Mouse (Mus musculus) liver, embryonic 12.5 days (tissue): ENCODE data around the gene Gprc5c. TPM values are rescaled to one million over a fixed set of nuclear protein-coding genes. Genes with fewer than 3 reads are reported as not detected.

Experiments used
- ATAC-seq: fragments of 200-750 bp; cut with Nextera tagmentation; 2 replicates; pipeline ENCODE4 v1.8.0; 2017; ENCODE audit warnings: moderate number of reproducible peaks, mild to moderate bottlenecking, moderate library complexity
- H3K27ac ChIP-seq: fragments of 300-500 bp; sonication (generic); 2 replicates; pipeline ENCODE4 v1.5.1; 2016; ENCODE audit warnings: mild to moderate bottlenecking
- H3K27me3 ChIP-seq: fragments of 300-500 bp; sonication (generic); replicated peaks from 2 replicates; pipeline ENCODE4 v1.6.1; 2016; ENCODE audit warnings: mild to moderate bottlenecking, moderate library complexity
- H3K36me3 ChIP-seq: fragments of 300-500 bp; sonication (generic); 2 replicates; pipeline ENCODE4 v1.6.1; 2016; ENCODE audit warnings: mild to moderate bottlenecking, moderate library complexity
- H3K4me1 ChIP-seq: fragments of 300-500 bp; sonication (generic); 2 replicates; pipeline ENCODE4 v1.6.1; 2016
- H3K4me2 ChIP-seq: fragments of 300-500 bp; sonication (generic); 2 replicates; pipeline ENCODE4 v1.6.1; 2016; ENCODE audit warnings: mild to moderate bottlenecking, moderate library complexity
- H3K4me3 ChIP-seq: fragments of 300-500 bp; sonication (generic); 2 replicates; pipeline ENCODE4 v1.5.1; 2016; ENCODE audit warnings: mild to moderate bottlenecking, moderate library complexity
- H3K9ac ChIP-seq: fragments of 300-500 bp; sonication (generic); 2 replicates; pipeline ENCODE4 v1.6.1; 2016; ENCODE audit warnings: mild to moderate bottlenecking, moderate library complexity
- H3K9me3 ChIP-seq: fragments of 300-500 bp; sonication (generic); replicated peaks from 2 replicates; pipeline ENCODE4 v1.6.1; 2016; ENCODE audit warnings: mild to moderate bottlenecking, moderate library complexity
- WGBS: fragments of 180-500 bp; shearing (Covaris S2); methylation state at CpG from one replicate; pipeline ENCODE4 v1.1.7; 2016; ENCODE audit not compliant: insufficient replicate concordance; 5-methylcytosine and 5-hydroxymethylcytosine counted together
- polyA plus RNA-seq: library from polyadenylated mRNA; unstranded; fragments of >200 nt; fragmentation: Nextera tagmentation; extraction: Ambion mirVana; gene quantifications from 2 replicates; pipeline ENCODE4 v1.2.1, GENCODE M21; 2016

Gene Gprc5c
- polyA plus RNA-seq, 1 experiment from 2014 or later, result 14.3 TPM

DNA sequence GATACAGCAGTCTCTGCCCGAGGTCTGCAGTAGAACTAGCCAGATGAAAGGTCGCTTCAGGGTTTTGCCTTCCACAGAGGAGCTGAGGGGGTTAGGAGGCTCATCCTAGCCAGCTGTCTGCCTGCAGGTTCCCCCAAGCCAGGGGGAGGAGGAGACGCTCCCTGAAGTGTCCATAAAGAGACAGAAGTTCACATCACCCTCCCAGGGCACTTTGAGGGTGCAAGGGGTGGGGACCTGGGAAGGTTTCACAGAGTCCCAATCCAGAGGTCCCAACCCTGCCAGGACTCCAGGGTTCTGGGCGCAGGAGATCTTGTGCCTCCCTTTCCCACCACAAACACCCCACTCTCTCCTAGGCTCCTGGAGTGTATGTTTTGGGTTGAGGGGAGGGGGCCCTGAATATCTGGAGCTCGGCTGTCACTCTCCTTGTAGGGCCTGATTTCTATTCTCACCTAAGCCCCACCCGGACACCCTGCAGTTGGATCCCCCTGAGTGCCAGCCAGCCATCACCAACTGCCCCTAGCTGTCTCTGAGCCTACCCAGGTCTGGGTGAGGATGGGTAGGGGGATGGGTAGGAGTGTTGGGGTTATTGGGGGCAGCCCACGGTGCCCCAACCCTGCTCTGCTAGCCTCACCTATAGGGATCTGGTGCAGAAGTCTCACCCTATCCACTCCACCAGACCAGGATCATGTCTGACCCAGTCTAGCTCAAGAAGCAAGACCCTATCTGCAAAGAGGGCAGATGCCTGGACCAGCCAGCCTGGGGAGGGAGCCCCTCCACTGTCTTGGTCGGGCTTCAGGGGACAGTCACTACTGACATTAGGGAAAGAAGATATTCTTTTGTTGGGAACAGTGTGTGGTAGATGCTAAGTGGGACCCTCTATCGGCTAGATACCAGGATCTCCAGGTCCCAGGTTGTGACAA, 23.5 kb downstream of the Gprc5c start:
- no peak for ATAC-seq
- no peak overlapping the region for H3K27ac ChIP-seq
- H3K9me3 ChIP-seq, result no peaks in the 10 kb centered on the region
- H3K27me3 ChIP-seq, result no peaks in the 10 kb centered on the region
- H3K36me3 ChIP-seq, result no peaks in the 10 kb centered on the region
- no peak overlapping the region for H3K9ac ChIP-seq
- no peak overlapping the region for H3K4me2 ChIP-seq
- 55% methylated on average over 9 of the region's 9 CpGs for WGBS
- peaks cover 39% of the 10 kb centered on the region for H3K4me1 ChIP-seq
- no peak overlapping the region for H3K4me3 ChIP-seq

DNA sequence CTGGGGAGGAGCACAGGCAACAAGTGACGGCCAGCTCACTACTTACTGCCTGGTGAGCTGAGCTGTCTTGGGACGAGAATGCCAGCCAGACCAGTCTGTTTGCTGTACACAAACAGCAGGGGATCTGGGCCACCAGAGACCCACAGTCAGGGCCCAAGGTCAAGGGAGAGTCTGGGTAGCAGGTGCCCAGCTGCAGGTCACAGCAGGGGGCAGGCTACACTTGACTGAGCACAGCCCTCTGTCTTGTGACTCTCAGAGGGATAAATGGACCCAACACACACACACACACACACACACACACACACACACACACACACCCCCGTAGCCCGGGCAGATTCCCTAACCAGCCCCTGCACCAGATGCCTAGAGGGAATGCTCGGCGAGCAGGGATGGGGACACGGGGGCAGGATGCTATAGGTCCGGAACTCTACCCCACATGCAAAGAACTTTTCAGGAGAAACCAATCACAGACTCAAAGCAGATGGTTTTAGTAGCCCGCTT, 24.4 kb downstream of the Gprc5c start:
- no peak for ATAC-seq
- WGBS, result 46% methylated on average over 9 of the region's 9 CpGs
- Histone ChIP-seq H3K9ac (no peak overlapping the region), H3K27ac (no peak overlapping the region), H3K4me2 (no peak overlapping the region), H3K4me1 (peaks cover 39% of the 10 kb centered on the region), H3K36me3 (no peaks in the 10 kb centered on the region), H3K4me3 (no peak overlapping the region), H3K27me3 (no peaks in the 10 kb centered on the region), H3K9me3 (no peaks in the 10 kb centered on the region)

DNA sequence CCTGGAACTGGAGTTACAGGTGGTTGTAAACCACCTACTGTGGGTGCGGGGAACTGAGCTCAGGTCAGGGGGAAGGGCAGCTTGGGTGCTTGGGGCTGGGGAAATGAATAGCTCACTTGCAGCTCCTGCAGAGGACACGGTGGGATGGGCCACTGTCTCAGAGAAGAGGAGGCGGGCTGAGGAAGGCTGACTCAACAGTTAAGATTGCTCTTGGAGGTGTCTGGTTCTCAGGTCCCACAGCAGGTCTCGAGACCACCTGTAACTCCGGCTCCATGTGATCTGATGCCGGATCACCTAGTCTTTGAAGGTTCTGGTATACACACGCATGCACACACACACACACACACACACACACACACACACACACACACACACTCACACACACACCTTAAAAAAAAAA, 25.2 kb downstream of the Gprc5c start:
- 47% methylated on average over 7 of the region's 7 CpGs for WGBS
- H3K4me1 ChIP-seq, result peaks cover 39% of the 10 kb centered on the region
- no peak overlapping the region for H3K27ac ChIP-seq
- H3K4me2 ChIP-seq, result no peak overlapping the region
- H3K27me3 ChIP-seq, result no peaks in the 10 kb centered on the region
- ATAC-seq, result no peak
- no peak overlapping the region for H3K9ac ChIP-seq
- H3K36me3 ChIP-seq, result no peaks in the 10 kb centered on the region
- H3K4me3 ChIP-seq, result no peak overlapping the region
- no peaks in the 10 kb centered on the region for H3K9me3 ChIP-seq

DNA sequence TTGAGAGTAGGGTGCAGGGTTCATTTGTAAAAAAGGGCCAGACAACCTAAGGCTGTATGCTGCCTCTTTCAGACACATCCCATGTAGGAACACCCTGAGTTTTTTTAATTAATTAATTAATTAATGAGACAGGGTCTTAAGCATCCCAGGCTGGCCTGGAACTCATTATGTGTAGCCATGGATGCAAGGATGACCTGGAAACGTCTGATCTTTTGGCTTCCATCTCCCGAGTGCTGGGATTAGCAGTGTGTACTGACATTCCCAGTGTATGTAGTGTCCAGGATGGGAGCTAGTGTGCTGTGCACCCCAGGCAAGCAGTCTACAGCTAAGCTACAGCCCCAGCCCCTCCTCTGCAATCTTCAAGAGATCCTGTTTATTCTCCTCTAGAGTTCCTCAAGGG, 25.7 kb downstream of the Gprc5c start:
- Histone ChIP-seq H3K4me2 (no peak overlapping the region), H3K9ac (no peak overlapping the region), H3K27ac (no peak overlapping the region), H3K9me3 (no peaks in the 10 kb centered on the region), H3K4me1 (peaks cover 39% of the 10 kb centered on the region), H3K4me3 (no peak overlapping the region), H3K36me3 (no peaks in the 10 kb centered on the region), H3K27me3 (no peaks in the 10 kb centered on the region)
- WGBS, result 45% methylated on average over 2 of the region's 2 CpGs
- ATAC-seq, result no peak

DNA sequence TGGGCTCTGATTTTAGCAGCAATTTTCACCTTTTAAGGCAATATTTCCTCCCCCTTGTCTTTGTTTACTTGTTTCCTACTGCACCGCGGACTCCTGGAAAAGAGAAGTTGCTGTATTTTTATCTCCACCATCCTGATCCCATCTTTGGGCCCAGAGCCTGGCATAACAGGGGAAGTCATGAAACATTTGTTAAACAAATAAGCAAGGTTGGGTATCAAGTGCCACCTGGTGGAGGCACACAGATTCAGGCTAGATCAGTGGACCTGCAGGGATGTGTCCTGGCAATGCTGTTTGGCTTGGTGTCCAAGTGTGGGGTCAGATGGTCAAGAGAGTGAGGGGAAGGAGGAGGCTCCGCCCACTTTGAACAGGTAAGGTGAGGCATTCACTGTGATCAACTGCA, 26.2 kb downstream of the Gprc5c start:
- no peak overlapping the region for H3K4me3 ChIP-seq
- H3K4me2 ChIP-seq, result no peak overlapping the region
- H3K9me3 ChIP-seq, result no peaks in the 10 kb centered on the region
- no peaks in the 10 kb centered on the region for H3K36me3 ChIP-seq
- WGBS, result 17% methylated on average over 3 of the region's 3 CpGs
- H3K27ac ChIP-seq, result no peak overlapping the region
- H3K27me3 ChIP-seq, result no peaks in the 10 kb centered on the region
- no peak overlapping the region for H3K9ac ChIP-seq
- H3K4me1 ChIP-seq, result peaks cover 39% of the 10 kb centered on the region
- no peak for ATAC-seq

DNA sequence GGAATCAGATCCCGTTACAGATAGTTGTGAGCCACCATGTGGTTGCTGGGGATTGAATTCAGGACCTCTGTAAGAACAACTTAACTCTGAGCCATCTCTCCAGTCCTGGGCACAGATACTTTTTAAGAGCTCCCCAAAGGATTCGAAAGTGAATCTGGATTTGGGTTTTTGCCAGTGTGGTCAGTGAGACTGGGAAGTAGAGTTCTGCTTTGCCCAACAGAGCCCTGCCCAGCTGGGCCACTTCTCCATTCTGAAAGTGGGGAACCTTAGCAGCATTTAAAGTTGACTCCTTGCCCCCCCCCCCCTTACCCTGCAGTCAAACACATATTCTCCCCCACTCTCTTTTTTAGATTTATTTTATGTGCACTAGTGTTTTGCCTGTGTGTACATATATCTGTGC, 28.7 kb downstream of the Gprc5c start:
- Histone ChIP-seq H3K27me3 (no peaks in the 10 kb centered on the region), H3K4me1 (peaks cover 39% of the 10 kb centered on the region), H3K36me3 (no peaks in the 10 kb centered on the region), H3K9me3 (no peaks in the 10 kb centered on the region), H3K4me2 (no peak overlapping the region), H3K27ac (no peak overlapping the region), H3K4me3 (no peak overlapping the region), H3K9ac (no peak overlapping the region)
- 52% methylated on average over 2 of the region's 2 CpGs for WGBS
- no peak for ATAC-seq

DNA sequence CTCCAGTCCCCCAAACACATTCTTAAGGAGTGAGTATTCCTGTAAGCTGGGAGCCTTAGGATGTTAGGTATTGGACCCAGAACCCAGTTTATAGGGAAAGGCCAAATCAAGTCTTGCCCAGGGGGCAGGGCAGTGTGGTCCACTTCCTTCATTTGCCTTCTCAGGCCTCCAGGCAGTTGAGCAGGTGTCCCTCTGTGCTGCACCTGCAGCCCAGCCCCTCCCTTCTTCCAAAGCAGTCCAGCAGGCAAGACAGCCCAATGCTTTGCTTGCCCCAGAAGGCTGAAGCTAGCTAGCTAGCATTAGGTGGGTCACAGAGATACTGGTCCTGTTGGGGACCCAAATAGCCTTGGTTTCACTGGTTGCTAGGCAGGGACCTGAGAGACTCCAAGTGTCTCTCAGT, 29.2 kb downstream of the Gprc5c start:
- ATAC-seq, result no peak
- peaks cover 41% of the 10 kb centered on the region for H3K4me1 ChIP-seq
- H3K9me3 ChIP-seq, result no peaks in the 10 kb centered on the region
- no peak overlapping the region for H3K9ac ChIP-seq
- H3K27ac ChIP-seq, result no peak overlapping the region
- no peaks in the 10 kb centered on the region for H3K36me3 ChIP-seq
- H3K27me3 ChIP-seq, result no peaks in the 10 kb centered on the region
- no peak overlapping the region for H3K4me3 ChIP-seq
- H3K4me2 ChIP-seq, result no peak overlapping the region

DNA sequence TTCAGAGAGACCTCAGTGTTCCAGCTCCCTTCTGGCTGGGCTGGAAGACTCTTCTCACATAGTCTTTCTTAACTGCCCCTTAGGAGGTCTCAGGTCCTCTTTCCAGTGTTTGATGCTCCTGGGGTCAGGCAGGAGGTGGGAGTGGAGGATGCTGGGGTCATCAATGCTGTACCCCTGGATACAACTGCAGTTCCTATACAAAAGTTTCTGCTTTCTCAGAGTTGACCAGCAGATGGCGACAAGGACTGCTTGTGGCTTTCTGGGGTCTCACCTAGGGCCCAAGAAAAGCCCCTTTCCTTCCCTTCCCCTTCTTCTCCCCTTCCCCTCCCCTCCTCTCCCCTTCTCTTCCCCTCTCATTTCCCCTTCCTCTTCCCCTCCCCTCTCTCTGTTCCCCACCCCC, 29.6 kb downstream of the Gprc5c start:
- WGBS, result 0% methylated on average over 1 of the region's 1 CpGs
- no peak overlapping the region for H3K4me2 ChIP-seq
- H3K36me3 ChIP-seq, result no peaks in the 10 kb centered on the region
- no peaks in the 10 kb centered on the region for H3K27me3 ChIP-seq
- peaks cover 37% of the 10 kb centered on the region for H3K4me1 ChIP-seq
- H3K9me3 ChIP-seq, result no peaks in the 10 kb centered on the region
- no peak for ATAC-seq
- H3K27ac ChIP-seq, result no peak overlapping the region
- H3K9ac ChIP-seq, result no peak overlapping the region
- no peak overlapping the region for H3K4me3 ChIP-seq

DNA sequence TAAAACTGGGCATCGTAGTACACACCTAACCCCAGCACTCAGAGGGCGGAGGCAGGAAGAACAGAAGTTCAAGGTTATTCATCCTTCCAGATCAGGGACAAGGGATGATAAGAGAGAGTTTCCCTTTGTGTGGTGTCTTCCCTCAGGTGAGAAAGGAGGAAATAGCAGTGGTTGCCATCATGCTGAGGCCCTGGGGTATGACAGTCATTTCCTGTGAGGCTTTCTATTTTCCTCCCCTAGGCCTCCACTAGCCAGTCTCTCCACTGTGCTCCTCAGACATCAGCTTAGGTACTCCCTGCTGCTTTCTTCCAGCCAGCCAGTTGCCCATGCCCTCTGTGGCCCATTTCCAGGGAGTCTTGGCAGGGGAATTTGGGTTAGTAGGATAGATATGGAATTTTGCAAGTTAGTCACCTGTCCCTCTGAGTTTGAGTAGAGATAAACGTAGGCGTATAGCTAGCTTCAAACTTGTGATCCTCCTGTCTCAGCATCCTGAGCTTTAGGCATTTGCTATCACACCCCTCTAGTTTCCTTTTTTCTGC, 32.4 kb downstream of the Gprc5c start:
- ATAC-seq, result no peak

DNA sequence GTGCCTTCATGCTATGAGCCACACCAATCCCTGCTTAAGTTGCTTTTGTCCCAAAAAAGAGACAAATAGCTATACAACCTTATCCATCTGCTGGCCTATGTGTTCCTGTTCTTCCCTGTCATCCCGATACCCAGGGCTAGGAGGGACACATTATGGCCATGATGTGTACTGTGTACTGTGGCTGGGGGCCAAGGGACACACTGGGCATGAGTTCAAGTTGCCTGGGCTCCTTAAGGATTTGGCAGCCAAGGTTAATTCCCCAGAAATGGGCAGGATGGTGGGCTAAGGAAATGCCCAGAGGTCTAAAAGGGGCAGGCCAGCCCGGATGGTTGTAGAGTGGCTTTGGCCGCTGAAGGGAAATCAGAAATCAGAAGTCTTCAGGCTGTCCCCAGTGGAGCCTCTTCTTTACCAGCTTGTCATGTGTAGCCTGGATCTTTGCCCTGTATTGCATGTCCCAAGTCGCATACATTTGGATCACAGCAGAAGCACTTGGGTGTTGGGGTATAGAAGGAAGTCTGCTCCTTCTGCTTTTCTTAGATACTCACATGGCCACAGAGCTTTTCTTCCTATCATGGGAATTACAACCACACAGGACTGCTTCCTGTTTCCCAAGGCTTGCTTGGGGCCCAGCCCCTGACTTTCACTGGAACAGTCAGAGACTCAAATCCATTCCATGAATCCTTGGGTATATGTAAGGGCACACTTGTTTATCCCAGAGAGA, 33.6 kb downstream of the Gprc5c start:
- Histone ChIP-seq H3K9ac (no peak overlapping the region), H3K9me3 (no peaks in the 10 kb centered on the region), H3K4me3 (no peak overlapping the region), H3K4me1 (peaks cover 24% of the 10 kb centered on the region), H3K36me3 (no peaks in the 10 kb centered on the region), H3K27ac (peak overlapping the region; percentile 30; the same call in 1 of the 2 replicates), H3K4me2 (no peak overlapping the region), H3K27me3 (0 out of 2 replicates have a peak, but pooled peaks cover 4% of the 10 kb centered on the region)
- no peak for ATAC-seq
- WGBS, result 51% methylated on average over 4 of the region's 4 CpGs

More for the DNA sequence above, 32.4 kb downstream of the Gprc5c start:
- Histone ChIP-seq H3K4me1 (peaks cover 24% of the 10 kb centered on the region), H3K4me2 (no peak overlapping the region), H3K9ac (no peak overlapping the region), H3K27me3 (0 out of 2 replicates have a peak, but pooled peaks cover 4% of the 10 kb centered on the region), H3K27ac (no peak overlapping the region), H3K4me3 (no peak overlapping the region), H3K9me3 (no peaks in the 10 kb centered on the region), H3K36me3 (no peaks in the 10 kb centered on the region)
- 79% methylated on average over 4 of the region's 4 CpGs for WGBS

DNA sequence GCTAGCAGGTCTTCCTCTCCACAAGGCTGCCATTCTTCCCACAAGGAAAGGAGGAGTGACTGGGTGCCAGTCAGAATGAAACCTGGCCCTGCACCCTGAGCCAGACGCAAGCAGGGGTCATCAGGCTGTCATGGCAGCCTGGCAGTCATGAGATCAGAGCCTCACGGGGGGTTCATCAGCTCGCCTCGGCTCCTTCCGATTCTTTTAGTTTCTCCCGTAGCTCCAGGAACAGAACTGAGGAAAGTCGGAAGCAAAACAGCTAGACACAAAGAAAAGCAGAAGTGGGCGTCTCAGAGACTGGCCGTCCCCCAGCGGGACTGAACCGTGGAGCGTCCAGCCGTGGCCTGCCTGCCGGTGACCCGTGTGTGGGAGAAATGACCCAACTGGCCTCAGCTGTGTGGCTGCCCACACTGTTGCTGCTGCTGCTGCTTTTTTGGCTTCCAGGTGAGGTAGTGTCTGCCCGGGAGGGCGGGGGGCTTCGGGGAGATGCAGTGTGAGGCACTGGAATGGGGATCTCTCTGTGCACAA, 39.1 kb downstream of the Gprc5c start, which contains the start of gene Cd300a:
TSS of gene Cd300a (plus strand) at position 51 of the 528 bp plus-strand sequence.
- ATAC-seq, result no peak
- peaks cover 15% of the 10 kb centered on the region; the same call in 1 of the 2 replicates for H3K4me1 ChIP-seq
- H3K4me3 ChIP-seq, result peak within 1 kb of the TSS; percentile 28
- no peaks in the 10 kb centered on the region for H3K36me3 ChIP-seq
- H3K4me2 ChIP-seq, result peak within 1 kb of the TSS; percentile 51
- 33% methylated on average over 18 of the region's 18 CpGs for WGBS
- peak within 1 kb of the TSS; percentile 9; the same call in 1 of the 2 replicates for H3K9ac ChIP-seq
- H3K9me3 ChIP-seq, result no peaks in the 10 kb centered on the region
- 0 out of 2 replicates have a peak, but pooled peaks cover 4% of the 10 kb centered on the region for H3K27me3 ChIP-seq
- peak within 1 kb of the TSS; percentile 45; the same call in 1 of the 2 replicates for H3K27ac ChIP-seq
